Mouse (Mus musculus) G1E (cell line): ENCODE measurements around the gene Tspo. TPM values are rescaled to one million over a fixed set of nuclear protein-coding genes. Genes with fewer than 3 reads are reported as not detected.
A peak's percentile ranks its signal among the peaks of the same experiment; 100 is the strongest.

Experiments
- ATAC-seq: 2 replicates; pipeline ENCODE4 v1.8.0; 2016; ENCODE audit warnings: mild to moderate bottlenecking; ENCODE audit not compliant: insufficient number of reproducible peaks, poor library complexity, low FRiP score, severe bottlenecking; ENCODE audit errors: extremely low read depth
- DNase-seq: peaks from one replicate; pipeline ENCODE4 v3.0.0; 2012; ENCODE audit warnings: low spot score
- H3K27me3 ChIP-seq: 2 replicates; pipeline ENCODE4 v1.6.1; 2012; ENCODE audit warnings: mild to moderate bottlenecking, low read length, inconsistent platforms; ENCODE audit not compliant: insufficient read depth
- H3K36me3 ChIP-seq: replicated peaks from 2 replicates; pipeline ENCODE3; 2012; ENCODE audit warnings: mild to moderate bottlenecking, inconsistent platforms
- H3K4me1 ChIP-seq: 2 replicates; pipeline ENCODE4 v1.6.1; 2012; ENCODE audit warnings: low read depth, low read length, inconsistent platforms, mixed read lengths; ENCODE audit not compliant: insufficient read depth
- H3K4me3 ChIP-seq: 2 replicates; pipeline ENCODE4 v1.5.1; 2012; ENCODE audit warnings: low read depth, mild to moderate bottlenecking, inconsistent platforms, low read length, moderate library complexity, mixed read lengths
- H3K9me3 ChIP-seq: replicated peaks from 2 replicates; pipeline ENCODE4 v1.6.1; 2012; ENCODE audit warnings: inconsistent platforms
- CTCF ChIP-seq: IDR thresholded peaks from 2 replicates; pipeline ENCODE4 v1.5.1; 2012; ENCODE audit warnings: low read depth, low read length, inconsistent platforms, mixed read lengths
- GATA1 ChIP-seq: IDR thresholded peaks from 2 replicates; pipeline ENCODE4 v1.6.1; 2012; ENCODE audit warnings: borderline replicate concordance, low read length, inconsistent platforms, mixed read lengths
- GATA2 ChIP-seq: IDR thresholded peaks from 2 replicates; pipeline ENCODE4 v1.6.1; 2012; ENCODE audit warnings: low read depth, low read length, inconsistent platforms, borderline replicate concordance
- POLR2AphosphoS5 ChIP-seq: IDR thresholded peaks from 2 replicates; pipeline ENCODE4 v1.6.1; 2012; ENCODE audit warnings: low read depth, low read length, inconsistent platforms; ENCODE audit not compliant: insufficient replicate concordance
- TAL1 ChIP-seq: conservative IDR thresholded peaks from 2 replicates; pipeline ENCODE4 v1.6.1; 2012; ENCODE audit warnings: low read depth, low read length, inconsistent platforms, mixed read lengths
- polyA plus RNA-seq: library from polyadenylated mRNA; stranded (reverse); fragments of >175 nt; gene quantifications from 2 replicates; pipeline ENCODE4 v1.2.3, GENCODE M21; 2012
- total RNA-seq, 2 experiments: library from RNA; stranded (forward) in 1 of 2; stranded (reverse) in 1 of 2; fragments of 200-1000 nt in 1 of 2; fragments of >200 nt in 1 of 2; fragmentation: Nextera tagmentation in 1 of 2; gene quantifications; 2 replicates each; pipeline ENCODE4 v1.2.3; 2014 to 2017

The Tspo gene
- total and polyA plus RNA-seq, 3 experiments, result 31.8 to 108 (median 50.5) TPM

DNA sequence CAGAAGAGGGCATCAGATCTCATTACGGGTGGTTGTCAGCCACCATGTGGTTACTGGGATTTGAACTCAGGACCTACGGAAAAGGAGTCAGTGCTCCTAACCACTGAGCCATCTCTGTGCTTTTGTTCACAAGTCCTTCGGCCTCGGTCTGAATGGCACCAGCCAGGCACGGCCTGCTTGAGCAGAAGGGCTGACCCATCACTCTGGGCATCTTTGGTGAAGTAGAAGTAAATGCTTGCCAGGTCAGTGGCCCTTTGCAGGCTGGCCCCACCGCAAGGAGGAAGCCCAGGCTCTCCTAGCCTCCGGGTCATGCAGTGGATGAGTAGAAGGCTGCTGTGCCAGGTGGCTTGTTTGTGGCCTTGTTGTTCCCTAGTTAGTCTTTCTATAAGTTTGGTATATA lies 40.0 kb downstream of the Tspo start:
- Histone ChIP-seq H3K4me3 (no peak overlapping the region), H3K9me3 (no peaks in the 10 kb centered on the region), H3K4me1 (peaks cover 72% of the 10 kb centered on the region), H3K27me3 (peaks cover 8% of the 10 kb centered on the region), H3K36me3 (peaks cover 7% of the 10 kb centered on the region)
- no peak for ATAC-seq
- no peak for DNase-seq
- TF ChIP-seq GATA1 (no peak), GATA2 (no peak), POLR2AphosphoS5 (no peak), TAL1 (no peak), CTCF (no peak)

DNA sequence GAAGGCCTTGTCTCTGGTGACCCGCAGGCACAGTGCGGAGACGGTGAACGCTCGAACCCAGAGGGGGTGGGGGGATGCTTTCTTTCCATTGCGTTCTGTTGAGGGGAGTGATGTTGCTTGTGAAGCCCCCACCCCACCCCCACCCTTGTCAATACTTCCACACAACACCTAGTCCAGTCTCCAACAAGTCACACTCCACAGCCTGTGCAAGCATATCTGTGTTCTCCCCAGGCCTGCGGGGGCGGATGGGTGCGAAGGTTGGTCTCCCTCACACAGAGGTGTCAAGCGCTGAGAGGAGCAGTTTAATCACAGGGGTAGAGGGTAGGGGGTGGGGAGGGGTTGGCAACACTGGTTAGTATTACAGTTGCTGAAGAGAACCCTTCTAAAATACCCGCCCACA lies 42.8 kb downstream of the Tspo start:
- no peak for TF ChIP-seq GATA1
- TF ChIP-seq CTCF, result no peak
- TF ChIP-seq POLR2AphosphoS5, result no peak
- no peak for TF ChIP-seq GATA2
- no peak for TF ChIP-seq TAL1
- ATAC-seq, result no peak
- no peaks in the 10 kb centered on the region for H3K9me3 ChIP-seq
- H3K36me3 ChIP-seq, result peaks cover 2% of the 10 kb centered on the region
- DNase-seq, result no peak
- no peak overlapping the region for H3K4me3 ChIP-seq
- peaks cover 55% of the 10 kb centered on the region for H3K4me1 ChIP-seq
- H3K27me3 ChIP-seq, result peaks cover 28% of the 10 kb centered on the region

GRCm38 (mm10) chr15:83606700-83607099 lies 43.3 kb downstream of the Tspo start:
- Histone ChIP-seq H3K27me3 (peaks cover 30% of the 10 kb centered on the region), H3K9me3 (no peaks in the 10 kb centered on the region), H3K4me1 (peaks cover 51% of the 10 kb centered on the region), H3K36me3 (peaks cover 2% of the 10 kb centered on the region), H3K4me3 (no peak overlapping the region)
- ATAC-seq (no peak), DNase-seq (no peak)
- no peak for TF ChIP-seq CTCF
- no peak for TF ChIP-seq GATA1
- TF ChIP-seq GATA2, result no peak
- TF ChIP-seq POLR2AphosphoS5, result no peak
- no peak for TF ChIP-seq TAL1

DNA sequence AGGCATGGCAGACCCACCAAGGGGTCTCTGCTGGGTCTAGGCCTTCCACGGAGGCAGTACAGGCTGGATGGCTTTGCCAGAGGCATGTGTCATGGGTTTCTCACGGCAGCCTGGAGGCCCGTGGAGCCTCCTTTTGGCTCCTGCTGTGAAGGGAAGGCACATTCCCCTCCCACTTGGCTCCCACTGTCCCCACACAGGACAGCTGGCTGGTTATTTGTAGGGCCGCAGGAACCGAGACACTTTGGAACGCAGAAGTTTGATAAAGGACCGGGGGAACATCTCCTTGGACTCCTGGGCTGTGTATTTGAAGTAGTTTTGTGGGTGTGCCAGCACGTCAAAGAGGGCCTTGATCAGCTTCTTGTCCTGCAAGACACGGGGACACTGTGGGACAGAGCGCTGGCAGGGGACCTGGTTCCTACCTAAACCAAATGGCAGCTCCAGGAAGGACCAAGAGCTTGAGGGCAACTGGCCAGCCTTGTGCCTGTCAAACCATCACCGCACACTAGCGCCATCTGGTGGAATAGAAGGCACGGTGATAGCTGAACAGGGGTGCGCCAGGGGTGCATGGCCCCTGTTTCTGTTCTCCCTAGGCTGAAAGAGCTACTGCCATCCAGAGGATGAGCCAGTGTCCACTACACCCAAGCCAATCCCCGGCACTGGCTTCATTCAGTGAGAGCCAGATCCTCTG lies 43.9 kb downstream of the Tspo start:
- Histone ChIP-seq H3K4me3 (no peak overlapping the region), H3K9me3 (no peaks in the 10 kb centered on the region), H3K36me3 (peaks cover 2% of the 10 kb centered on the region), H3K4me1 (peaks cover 46% of the 10 kb centered on the region), H3K27me3 (peaks cover 35% of the 10 kb centered on the region)
- TF ChIP-seq GATA2 (no peak), GATA1 (no peak), TAL1 (no peak), CTCF (peak; percentile 91), POLR2AphosphoS5 (no peak)
- DNase-seq (peak; percentile 79), ATAC-seq (peak; percentile 67)

GRCm38 (mm10) chr15:83615245-83615644 lies 51.9 kb downstream of the Tspo start:
- DNase-seq, result no peak
- Histone ChIP-seq H3K27me3 (peaks cover 47% of the 10 kb centered on the region; the same call in 1 of the 2 replicates), H3K9me3 (no peaks in the 10 kb centered on the region), H3K4me3 (no peak overlapping the region), H3K36me3 (no peaks in the 10 kb centered on the region), H3K4me1 (no peaks in the 10 kb centered on the region)
- ATAC-seq, result no peak
- TF ChIP-seq POLR2AphosphoS5, result no peak
- no peak for TF ChIP-seq GATA1
- no peak for TF ChIP-seq GATA2
- TF ChIP-seq CTCF, result no peak
- TF ChIP-seq TAL1, result no peak

Other genes starting within 250 kb of the Tspo start
- 39.7 and 56.7 TPM in 2 replicates for gene Arfgap3, start 213.3 kb upstream of the Tspo start, total RNA-seq (2014; fragmentation: Nextera tagmentation)
- gene Arfgap3, start 213.3 kb upstream of the Tspo start, total RNA-seq (2017), result 47.0 and 49.7 TPM in 2 replicates
- 7.1 and 8.4 TPM in 2 replicates for gene Arfgap3, start 213.3 kb upstream of the Tspo start, polyA plus RNA-seq
- 34.5 and 36.0 TPM in 2 replicates for gene Pacsin2, start 99.0 kb upstream of the Tspo start, total RNA-seq (2014; fragmentation: Nextera tagmentation)
- 41.6 and 45.2 TPM in 2 replicates for gene Pacsin2, start 99.0 kb upstream of the Tspo start, total RNA-seq (2017)
- 60.5 and 61.0 TPM in 2 replicates for gene Pacsin2, start 99.0 kb upstream of the Tspo start, polyA plus RNA-seq
- 12.3 and 15.7 TPM in 2 replicates for gene Ttll1, start 52.7 kb upstream of the Tspo start, total RNA-seq (2014; fragmentation: Nextera tagmentation)
- gene Ttll1, start 52.7 kb upstream of the Tspo start, total RNA-seq (2017), result 5.6 and 6.5 TPM in 2 replicates
- 2.0 and 2.3 TPM in 2 replicates for gene Ttll1, start 52.7 kb upstream of the Tspo start, polyA plus RNA-seq
- gene Bik, start 36.7 kb upstream of the Tspo start, total RNA-seq (2014; fragmentation: Nextera tagmentation), result not detected in 2 replicates
- not detected in 2 replicates for gene Bik, start 36.7 kb upstream of the Tspo start, total RNA-seq (2017)
- gene Bik, start 36.7 kb upstream of the Tspo start, polyA plus RNA-seq, result not detected in 2 replicates
- gene Mcat, start 195 bp downstream of the Tspo start, total RNA-seq (2014; fragmentation: Nextera tagmentation), result 8.5 and 17.7 TPM in 2 replicates
- gene Mcat, start 195 bp downstream of the Tspo start, total RNA-seq (2017), result 13.4 and 14.0 TPM in 2 replicates
- gene Mcat, start 195 bp downstream of the Tspo start, polyA plus RNA-seq, result 17.1 and 20.2 TPM in 2 replicates
- gene Ttll12, start 31.6 kb downstream of the Tspo start, total RNA-seq (2014; fragmentation: Nextera tagmentation), result 50.4 and 59.4 TPM in 2 replicates
- gene Ttll12, start 31.6 kb downstream of the Tspo start, total RNA-seq (2017), result 15.5 and 17.0 TPM in 2 replicates
- 128 and 181 TPM in 2 replicates for gene Ttll12, start 31.6 kb downstream of the Tspo start, polyA plus RNA-seq
- gene Scube1, start 161.4 kb downstream of the Tspo start, total RNA-seq (2014; fragmentation: Nextera tagmentation), result not detected in 2 replicates
- 0.05 and 0.12 TPM in 2 replicates for gene Scube1, start 161.4 kb downstream of the Tspo start, total RNA-seq (2017)
- not detected in 2 replicates for gene Scube1, start 161.4 kb downstream of the Tspo start, polyA plus RNA-seq
- not detected in 2 replicates for gene Mpped1, start 215.9 kb downstream of the Tspo start, total RNA-seq (2014; fragmentation: Nextera tagmentation)
- 0.12 TPM in 1 of 2 replicates, not detected in the other for gene Mpped1, start 215.9 kb downstream of the Tspo start, total RNA-seq (2017)
- not detected in 2 replicates for gene Mpped1, start 215.9 kb downstream of the Tspo start, polyA plus RNA-seq